Mouse (Mus musculus) lung, postnatal 14 days (tissue): ENCODE measurements around the gene Gm9508.

Experiments used
- DNase-seq: peaks from one replicate; pipeline ENCODE4 v3.0.0; 2021

Gm9508 gene

GRCm38 (mm10) chr10:77667402-77667801 is 29.6 kb downstream of the Gm9508 start:
- DNase-seq, result no peak

- DNase-seq, result peak; percentile 25
These were observed 30.7 kb downstream of the Gm9508 start for GRCm38 (mm10) chr10:77666342-77666741.

GRCm38 (mm10) chr10:77663949-77664665 is 32.9 kb downstream of the Gm9508 start:
- no peak for DNase-seq

GRCm38 (mm10) chr10:77658286-77658994 is 38.6 kb downstream of the Gm9508 start:
- DNase-seq, result peak; percentile 63

- DNase-seq, result no peak
These were observed 45.0 kb downstream of the Gm9508 start for GRCm38 (mm10) chr10:77652046-77652445.

GRCm38 (mm10) chr10:77647901-77648300 is 49.1 kb downstream of the Gm9508 start:
- no peak for DNase-seq

- DNase-seq, result no peak
These were observed 49.6 kb downstream of the Gm9508 start for GRCm38 (mm10) chr10:77647461-77647860.
